Comparison of ENCODE assay signal across 20 mouse cellular contexts in the genomic region with DNA sequence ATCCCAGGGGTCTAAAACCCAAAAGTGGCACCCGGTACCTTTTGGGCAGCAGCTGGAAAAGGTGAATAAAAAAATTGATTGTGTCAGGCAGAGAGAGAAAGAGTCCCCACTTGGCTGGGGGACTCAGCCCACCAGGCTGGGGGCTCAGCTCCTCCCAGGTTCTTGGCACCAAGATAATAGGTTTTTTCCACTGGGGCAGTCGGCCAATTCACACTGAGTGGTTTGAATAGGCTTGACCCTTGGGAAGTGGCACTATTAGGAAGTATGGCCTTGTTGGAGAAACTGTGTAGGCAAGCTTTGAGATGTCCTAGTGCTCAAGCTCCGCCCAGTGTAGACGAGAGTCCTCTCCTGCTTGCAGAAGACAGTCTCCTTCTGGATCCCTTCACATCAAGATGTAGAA. TPM values are rescaled to one million over a fixed set of nuclear protein-coding genes. Genes with fewer than 3 reads are reported as not detected.
A peak's percentile ranks its signal among the peaks of the same experiment; 100 is the strongest.
DNase-seq lines count a peak whose midpoint lies in the region.
"Had no signal": no experiment of that assay in that cellular context is flagged by ENCODE, and none has a peak within 500 bp of the region (broad histone marks: within the 10 kb centered on the region; RNA-seq: fewer than 3 reads in every experiment).

No protein-coding gene starts in this region.

- DNase-seq in heart, adult 11 months, result peak; percentile 78
- DNase-seq in heart, adult 18-20 months, result no peak
- peak; percentile 47 for DNase-seq in left cerebral cortex, postnatal 4 days
- DNase-seq in left cerebral cortex, adult 11 months (ENCODE audit: low spot score), result no peak
- DNase-seq in right cerebral cortex, postnatal 4 days, result peak; percentile 31
- DNase-seq in right cerebral cortex, postnatal 25 days, result no peak
- no peak for DNase-seq in adipocyte (ENCODE audit: low spot score)
- DNase-seq: adrenal gland, postnatal 14 days; cerebellum, adult 9-11 months; gastrocnemius, postnatal 10 days; heart, adult 2 months; kidney, postnatal 4 days; liver; lung, postnatal 10 days; thymus, adult 2 months; thymus, postnatal 4 days had no signal

- intact Hi-C loops in left cerebral cortex, postnatal 4 days (cut with DNase I), result no loop called here

RNA-seq across cellular contexts. Expression of a gene that starts 6.6 kb away (rescaled TPM):
- total RNA-seq in heart, adult 18-20 months (2021), result 1 to 10 TPM; 6.2 to 7.0 TPM
- 1 to 10 TPM; 1.4 to 2.0 TPM for total RNA-seq in left cerebral cortex, postnatal 4 days (2021)
- total RNA-seq: MEL had no signal

RNA-seq across cellular contexts. Expression of a gene that starts 41.8 kb away (rescaled TPM):
- total RNA-seq in heart, adult 18-20 months (2021), result not detected
- not detected for total RNA-seq in left cerebral cortex, postnatal 4 days (2021)
- total RNA-seq: adrenal gland, postnatal 14 days; gastrocnemius, postnatal 10 days; heart, postnatal 25 days; left cerebral cortex, adult 8-10 months; MEL; neutrophil, adult 5-6 weeks had no signal

Comparison
In these comparisons a context has a peak if more than half of its experiments do, and no peak if none do; other contexts are left out.
1. DNase-seq: peak in heart, adult 11 months (single experiment), left cerebral cortex, postnatal 4 days (single experiment) and right cerebral cortex, postnatal 4 days (single experiment); none in heart, adult 18-20 months (0 of 2), left cerebral cortex, adult 11 months (single experiment), right cerebral cortex, postnatal 25 days (single experiment) and adipocyte (single experiment).